Mouse (Mus musculus) MEL (cell line): Measurements from ENCODE around the gene Ube2h. TPM values are rescaled to one million over a fixed set of nuclear protein-coding genes. Genes with fewer than 3 reads are reported as not detected.

Experiments used
- DNase-seq: peaks from one replicate; pipeline ENCODE4 v3.0.0; 2011; ENCODE audit warnings: low read depth, low spot score
- H3K27ac ChIP-seq: 2 replicates; pipeline ENCODE4 v1.5.1; 2012; ENCODE audit warnings: low read depth, mild to moderate bottlenecking, control low read depth, low read length, moderate library complexity; ENCODE audit not compliant: control insufficient read depth
- H3K27me3 ChIP-seq, 2 experiments: fragments of 150-350 bp in 1 of 2; sonication (generic) in 1 of 2; 2 replicates each; pipeline ENCODE4 v1.6.1; 2012; ENCODE audit warnings: low read length in 2 of 2, mild to moderate bottlenecking in 2 of 2, improper control_type of control experiment in 1 of 2, moderate library complexity in 1 of 2; ENCODE audit not compliant: insufficient read depth in 2 of 2, control insufficient read depth in 1 of 2
- H3K36me3 ChIP-seq, 2 experiments: 2 replicates each; pipeline ENCODE4 v1.6.1; 2012 to 2014; ENCODE audit warnings: low read length in 2 of 2, improper control_type of control experiment in 1 of 2, inconsistent platforms in 1 of 2, mild to moderate bottlenecking in 1 of 2; ENCODE audit not compliant: insufficient read depth in 2 of 2, control insufficient read depth in 1 of 2
- H3K4me1 ChIP-seq, 2 experiments: fragments of 150-350 bp in 1 of 2; sonication (generic) in 1 of 2; 2 replicates each; pipeline ENCODE4 v1.6.1; 2012; ENCODE audit warnings: low read length in 2 of 2, improper control_type of control experiment in 1 of 2, mild to moderate bottlenecking in 1 of 2; ENCODE audit not compliant: insufficient read depth in 2 of 2, control insufficient read depth in 1 of 2
- H3K4me3 ChIP-seq, 2 experiments: fragments of 150-350 bp in 1 of 2; sonication (generic) in 1 of 2; 2 replicates each; pipeline ENCODE4 v1.5.1; 2012; ENCODE audit warnings: low read depth in 2 of 2, low read length in 2 of 2, mild to moderate bottlenecking in 2 of 2, moderate library complexity in 2 of 2, control low read depth in 1 of 2, improper control_type of control experiment in 1 of 2; ENCODE audit not compliant: control insufficient read depth in 1 of 2, insufficient read depth in 1 of 2
- H3K79me2 ChIP-seq: 2 replicates; pipeline ENCODE4 v1.6.1; 2012; ENCODE audit warnings: mild to moderate bottlenecking, low read length, moderate library complexity; ENCODE audit not compliant: control insufficient read depth, poor library complexity, insufficient read depth
- H3K9ac ChIP-seq: 2 replicates; pipeline ENCODE4 v1.6.1; 2012; ENCODE audit warnings: low read depth, mild to moderate bottlenecking, control low read depth, low read length, moderate library complexity; ENCODE audit not compliant: control insufficient read depth, poor library complexity, severe bottlenecking
- H3K9me3 ChIP-seq: fragments of 150-350 bp; sonication (generic); replicated peaks from 2 replicates; pipeline ENCODE4 v1.6.1; 2012; ENCODE audit warnings: mild to moderate bottlenecking, low read length, improper control_type of control experiment, moderate library complexity; ENCODE audit not compliant: insufficient read depth
- BHLHE40 ChIP-seq: IDR thresholded peaks from 2 replicates; pipeline ENCODE4 v1.6.1; 2012; ENCODE audit warnings: low read depth, mild to moderate bottlenecking, inconsistent platforms, low read length, improper control_type of control experiment, borderline replicate concordance
- CHD1 ChIP-seq: IDR thresholded peaks from 2 replicates; pipeline ENCODE4 v1.6.1; 2012; ENCODE audit warnings: low read depth, mild to moderate bottlenecking, inconsistent platforms, low read length, improper control_type of control experiment
- E2F4 ChIP-seq: IDR thresholded peaks from 2 replicates; pipeline ENCODE4 v1.6.1; 2011; ENCODE audit warnings: low read depth, low read length, improper control_type of control experiment, borderline replicate concordance
- EP300 ChIP-seq, 2 experiments: IDR thresholded peaks; 2 replicates each; pipeline ENCODE4 v1.6.1; 2011; ENCODE audit warnings: improper control_type of control experiment in 2 of 2, low read length in 2 of 2, low read depth in 1 of 2, mild to moderate bottlenecking in 1 of 2
- ETS1 ChIP-seq: IDR thresholded peaks from 2 replicates; pipeline ENCODE4 v1.6.1; 2012; ENCODE audit warnings: low read depth, mild to moderate bottlenecking, inconsistent platforms, low read length, improper control_type of control experiment, moderate library complexity
- GABPA ChIP-seq: IDR thresholded peaks from 2 replicates; pipeline ENCODE4 v1.6.1; 2012; ENCODE audit warnings: low read depth, mild to moderate bottlenecking, inconsistent platforms, low read length, improper control_type of control experiment, moderate library complexity
- GATA1 ChIP-seq: IDR thresholded peaks from 2 replicates; pipeline ENCODE4 v1.6.1; 2011; ENCODE audit warnings: low read depth, low read length, improper control_type of control experiment
- HCFC1 ChIP-seq: IDR thresholded peaks from 2 replicates; pipeline ENCODE4 v1.6.1; 2012; ENCODE audit warnings: low read depth, mild to moderate bottlenecking, inconsistent platforms, low read length, improper control_type of control experiment, moderate library complexity
- KAT2A ChIP-seq: conservative IDR thresholded peaks from 2 replicates; pipeline ENCODE4 v1.6.1; 2012; ENCODE audit warnings: low read depth, low read length, improper control_type of control experiment, inconsistent platforms
- MAX ChIP-seq: IDR thresholded peaks from 2 replicates; pipeline ENCODE4 v1.6.1; 2011; ENCODE audit warnings: low read length, improper control_type of control experiment
- MAZ ChIP-seq: IDR thresholded peaks from 2 replicates; pipeline ENCODE4 v1.6.1; 2012; ENCODE audit warnings: low read depth, mild to moderate bottlenecking, inconsistent platforms, low read length, improper control_type of control experiment
- MEF2A ChIP-seq: IDR thresholded peaks from 2 replicates; pipeline ENCODE4 v1.6.1; 2014; ENCODE audit warnings: low read depth, mild to moderate bottlenecking, inconsistent platforms, low read length, improper control_type of control experiment; ENCODE audit not compliant: poor library complexity, insufficient replicate concordance, severe bottlenecking; ENCODE audit errors: extremely low read depth
- MYB ChIP-seq: IDR thresholded peaks from 2 replicates; pipeline ENCODE4 v1.6.1; 2011; ENCODE audit warnings: mild to moderate bottlenecking, low read depth, low read length, improper control_type of control experiment
- RAD21 ChIP-seq: IDR thresholded peaks from 2 replicates; pipeline ENCODE4 v1.6.1; 2011; ENCODE audit warnings: mild to moderate bottlenecking, low read depth, low read length, improper control_type of control experiment
- RCOR1 ChIP-seq: IDR thresholded peaks from 2 replicates; pipeline ENCODE4 v1.6.1; 2012; ENCODE audit warnings: low read depth, mild to moderate bottlenecking, inconsistent platforms, low read length, improper control_type of control experiment
- SIN3A ChIP-seq: IDR thresholded peaks from 2 replicates; pipeline ENCODE4 v1.6.1; 2012; ENCODE audit warnings: low read length, improper control_type of control experiment, inconsistent platforms
- TBP ChIP-seq: IDR thresholded peaks from 2 replicates; pipeline ENCODE4 v1.8.0; 2011; ENCODE audit warnings: low read depth, low read length, improper control_type of control experiment
- USF1 ChIP-seq: IDR thresholded peaks from 2 replicates; pipeline ENCODE4 v1.6.1; 2014; ENCODE audit warnings: low read depth, mild to moderate bottlenecking, inconsistent platforms, low read length, improper control_type of control experiment, moderate library complexity
- ZC3H11A ChIP-seq: IDR thresholded peaks from 2 replicates; pipeline ENCODE4 v1.6.1; 2012; ENCODE audit warnings: low read depth, mild to moderate bottlenecking, inconsistent platforms, low read length, improper control_type of control experiment
- ZKSCAN1 ChIP-seq: IDR thresholded peaks from 2 replicates; pipeline ENCODE4 v1.6.1; 2012; ENCODE audit warnings: low read depth, mild to moderate bottlenecking, inconsistent platforms, low read length, improper control_type of control experiment, moderate library complexity
- ZMIZ1 ChIP-seq: IDR thresholded peaks from 2 replicates; pipeline ENCODE4 v1.6.1; 2012; ENCODE audit warnings: low read depth, mild to moderate bottlenecking, inconsistent platforms, low read length, improper control_type of control experiment, moderate library complexity
- ZNF384 ChIP-seq: IDR thresholded peaks from 2 replicates; pipeline ENCODE4 v1.6.1; 2012; ENCODE audit warnings: low read depth, mild to moderate bottlenecking, inconsistent platforms, low read length, improper control_type of control experiment
- polyA plus RNA-seq, 2 experiments: library from polyadenylated mRNA; stranded (reverse) in 1 of 2; unstranded in 1 of 2; fragments of >175 nt in 1 of 2; fragments of >200 nt in 1 of 2; gene quantifications; 2 replicates each; pipeline versions ENCODE4 v1.2.1 to v1.2.4; 2012; ENCODE audit warnings: low replicate concordance in 2 of 2, low read depth in 1 of 2; ENCODE audit not compliant: insufficient read length in 2 of 2, insufficient read depth in 1 of 2, missing spikeins in 1 of 2
- total RNA-seq: library from RNA; depleted of rRNA; stranded (reverse); fragments of 300-350 nt; gene quantifications from 2 replicates; pipeline ENCODE4 v1.2.3, GENCODE M21; 2012

The Ube2h gene
- total and polyA plus RNA-seq, 3 experiments, result 4.2 to 7.4 TPM; not detected in 1

DNA sequence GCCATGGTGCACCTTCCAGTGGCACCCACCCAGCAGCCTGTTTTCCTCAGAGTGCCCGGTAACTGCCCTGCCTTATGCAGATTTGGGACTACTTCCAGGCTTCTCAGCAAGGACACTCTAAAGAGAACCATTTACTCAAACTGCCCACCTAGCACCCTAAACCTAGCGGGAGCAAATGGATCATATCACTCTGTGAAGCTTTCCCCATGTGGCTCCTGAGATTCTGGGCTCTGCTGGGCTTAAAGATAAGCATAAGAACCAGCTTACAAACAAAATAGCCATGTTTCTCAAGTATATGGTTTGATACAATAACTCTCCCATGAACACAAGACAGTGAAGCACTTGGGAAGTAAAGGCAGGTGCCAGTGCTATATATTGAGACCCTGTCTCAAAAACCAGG is 11.8 kb downstream of the Ube2h start:
- Histone ChIP-seq H3K36me3 (no peaks in the 10 kb centered on the region; a peak in 1 of 4 replicates), H3K9ac (no peak overlapping the region), H3K27ac (no peak overlapping the region), H3K4me3 (no peak overlapping the region), H3K4me1 (no peaks in the 10 kb centered on the region), H3K27me3 (no peaks in the 10 kb centered on the region), H3K79me2 (no peaks in the 10 kb centered on the region), H3K9me3 (no peaks in the 10 kb centered on the region)
- no peak for DNase-seq
- no peak for TF ChIP-seq SIN3A

DNA sequence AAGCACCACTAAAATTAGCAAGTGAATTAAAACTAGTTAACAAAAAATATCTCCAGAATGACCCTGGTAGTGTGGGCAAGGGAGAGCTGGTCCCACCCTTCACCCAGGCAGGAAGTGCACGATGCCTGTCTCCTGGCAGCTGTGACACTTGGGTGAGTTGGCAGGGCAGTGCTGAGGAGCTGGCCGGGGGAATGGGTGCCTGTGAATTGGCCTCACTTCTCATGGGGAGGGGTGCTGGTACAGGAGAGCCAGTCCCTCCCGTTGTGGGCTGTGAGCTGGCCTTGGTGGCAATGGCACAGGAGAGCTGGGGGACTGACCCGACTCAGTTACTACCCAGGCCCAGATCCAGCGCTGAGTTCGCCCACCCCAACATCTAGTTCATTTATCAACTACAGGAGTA is 16.4 kb downstream of the Ube2h start:
- Histone ChIP-seq H3K4me1 (peaks cover 0 to 2% of the 10 kb centered on the region in 2 experiments; a peak in 1 of 4 replicates), H3K4me3 (no peak overlapping the region), H3K9me3 (no peaks in the 10 kb centered on the region), H3K9ac (no peak overlapping the region), H3K27me3 (no peaks in the 10 kb centered on the region), H3K36me3 (peaks cover 0 to 3% of the 10 kb centered on the region in 2 experiments; a peak in 2 of 4 replicates), H3K27ac (no peak overlapping the region), H3K79me2 (no peaks in the 10 kb centered on the region)
- TF ChIP-seq MEF2A (no peak), RCOR1 (no peak), ETS1 (no peak), MAZ (no peak), ZMIZ1 (no peak), ZKSCAN1 (no peak), GATA1 (no peak), TBP (no peak), ZNF384 (no peak), MYB (no peak), RAD21 (no peak)
- no peak for DNase-seq

DNA sequence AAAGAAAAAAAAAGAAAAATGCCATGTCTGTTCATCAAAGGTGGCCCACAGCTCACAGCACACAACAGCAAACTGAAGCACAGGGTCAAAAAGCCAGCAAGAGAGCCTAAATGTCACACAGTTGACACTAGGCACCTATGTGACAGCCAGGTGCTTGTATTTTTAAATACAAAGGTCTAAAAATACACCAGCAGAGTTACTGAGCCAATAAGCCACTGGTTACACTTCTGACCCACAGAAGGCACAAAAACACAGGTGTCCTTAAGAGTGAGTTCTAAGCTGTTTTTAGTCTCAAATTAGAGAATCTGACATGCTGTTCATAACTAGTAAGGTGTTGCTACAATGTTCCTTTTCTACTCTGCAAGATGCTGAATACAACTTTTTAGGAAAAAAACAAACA is 17.7 kb downstream of the Ube2h start:
- Histone ChIP-seq H3K9ac (no peak overlapping the region), H3K4me1 (peaks cover 0 to 2% of the 10 kb centered on the region in 2 experiments; a peak in 1 of 4 replicates), H3K27me3 (no peaks in the 10 kb centered on the region), H3K9me3 (no peaks in the 10 kb centered on the region)
- TF ChIP-seq MAX (no peak), SIN3A (no peak), EP300 (IDR thresholded peaks at IDR 0.05; ENCODE audit: low read depth in 1 of 2, low read length in 2 of 2) (no peak), TBP (no peak), CHD1 (no peak), ZC3H11A (no peak), USF1 (no peak), ETS1 (no peak), HCFC1 (no peak), E2F4 (no peak), KAT2A (no peak), RAD21 (no peak), GABPA (no peak), BHLHE40 (no peak)
- TF ChIP-seq, all 39 proteins: peak for 0
- Histone ChIP-seq H3K79me2 (no peaks in the 10 kb centered on the region), H3K4me3 (no peak overlapping the region), H3K27ac (no peak overlapping the region), H3K36me3 (peaks cover 0 to 3% of the 10 kb centered on the region in 2 experiments; a peak in 2 of 4 replicates)
- no peak for DNase-seq
